Mouse (Mus musculus): ENCODE measurements around the gene Gm49027. TPM values are rescaled to one million over a fixed set of nuclear protein-coding genes. Genes with fewer than 3 reads are reported as not detected.

Gene Gm49027
- total and polyA plus RNA-seq, 3 experiments: 0.38 TPM; not detected in 2

- Histone ChIP-seq H3K4me2 (ENCODE audit: insufficient read depth, low read depth, poor library complexity, severe bottlenecking) (no peak overlapping the region), H3K27ac (ENCODE audit: insufficient read depth, low read depth) (no peak overlapping the region), H3K36me3 (replicated peaks in 1 of 2; ENCODE audit: control insufficient read depth in 1 of 2, insufficient read depth in 1 of 2, low read length in 1 of 2) (no peaks in the 10 kb centered on the region), H3K27me3 (replicated peaks) (no peaks in the 10 kb centered on the region), H3K9me3 (replicated peaks; ENCODE audit: low read length) (no peaks in the 10 kb centered on the region), H3K4me1 (ENCODE audit: control insufficient read depth in 1 of 2, insufficient read depth in 2 of 2) (peaks cover 8 to 15% of the 10 kb centered on the region in 2 experiments), H3K79me2 (replicated peaks; ENCODE audit: control insufficient read depth, extremely low read depth, insufficient read depth, poor library complexity, severe bottlenecking) (no peaks in the 10 kb centered on the region), H3K4me3 (replicated peaks in 1 of 3; ENCODE audit: low read depth in 2 of 3, low read length in 2 of 3, poor library complexity in 1 of 3) (no peak overlapping the region), H3K9ac (ENCODE audit: insufficient read depth, low read depth) (no peak overlapping the region)
- in situ Hi-C loops (cut with MboI; ENCODE audit: low pct_ligation_motif_present, low pct_unique_long_range_greater_than_20kb, low sequenced_read_pairs) (loop anchor here (10.0 kb wide), 1 partner anchor 105 kb away; no protein-coding TSS in a partner anchor), dilution Hi-C loops (cut with MboI; ENCODE audit: extremely low pct_ligation_motif_present, extremely low pct_unique_long_range_greater_than_20kb, low sequenced_read_pairs) (no loop called here)
- TF ChIP-seq ZMIZ1 (IDR thresholded peaks at IDR 0.05; ENCODE audit: low read depth, low read length): no peak
- no peak for TF ChIP-seq EP300 (IDR thresholded peaks at IDR 0.05; ENCODE audit: low read length)
- no peak for TF ChIP-seq MEF2A (IDR thresholded peaks at IDR 0.05; ENCODE audit: borderline replicate concordance, low read depth, low read length)
- DNase-seq (ENCODE audit: extremely low read depth): no peak
Measured at GRCm38 (mm10) chr5:123489935-123490334, 35.4 kb downstream of the Gm49027 start.

- Histone ChIP-seq H3K36me3 (replicated peaks in 1 of 2; ENCODE audit: control insufficient read depth in 1 of 2, insufficient read depth in 1 of 2, low read length in 1 of 2) (no peaks in the 10 kb centered on the region), H3K27ac (ENCODE audit: insufficient read depth, low read depth) (no peak within 1 kb of the TSS), H3K9ac (ENCODE audit: insufficient read depth, low read depth) (no peak within 1 kb of the TSS), H3K79me2 (replicated peaks; ENCODE audit: control insufficient read depth, extremely low read depth, insufficient read depth, poor library complexity, severe bottlenecking) (no peaks in the 10 kb centered on the region), H3K4me3 (replicated peaks in 1 of 3; ENCODE audit: low read depth in 2 of 3, low read length in 2 of 3, poor library complexity in 1 of 3) (no peak within 1 kb of the TSS), H3K27me3 (replicated peaks) (no peaks in the 10 kb centered on the region), H3K4me2 (ENCODE audit: insufficient read depth, low read depth, poor library complexity, severe bottlenecking) (no peak within 1 kb of the TSS), H3K4me1 (ENCODE audit: control insufficient read depth in 1 of 2, insufficient read depth in 2 of 2) (peaks cover 8 to 15% of the 10 kb centered on the region in 2 experiments), H3K9me3 (replicated peaks; ENCODE audit: low read length) (no peaks in the 10 kb centered on the region)
- TF ChIP-seq SMC3 (IDR thresholded peaks at IDR 0.05; ENCODE audit: low read depth, low read length) (no peak), CHD2 (IDR thresholded peaks at IDR 0.05; ENCODE audit: low read length) (no peak), IRF4 (IDR thresholded peaks at IDR 0.05; ENCODE audit: low read depth, low read length) (no peak), SIN3A (IDR thresholded peaks at IDR 0.05; ENCODE audit: low read length) (no peak), ZMIZ1 (IDR thresholded peaks at IDR 0.05; ENCODE audit: low read depth, low read length) (no peak), RAD21 (IDR thresholded peaks at IDR 0.05; ENCODE audit: low read depth, low read length) (no peak), TBP (conservative IDR thresholded peaks at IDR 0.05; ENCODE audit: low read depth, low read length) (no peak), ETS1 (conservative IDR thresholded peaks at IDR 0.05; ENCODE audit: low read depth, low read length) (no peak), MAFK (IDR thresholded peaks at IDR 0.05; ENCODE audit: insufficient replicate concordance, low read length) (no peak), JUN (IDR thresholded peaks at IDR 0.05; ENCODE audit: insufficient read depth, low read depth, low read length) (no peak), RCOR1 (conservative IDR thresholded peaks at IDR 0.05; ENCODE audit: low read depth, low read length) (no peak), ZNF384 (IDR thresholded peaks at IDR 0.05; ENCODE audit: low read depth, low read length) (no peak), POLR2A (IDR thresholded peaks at IDR 0.05; ENCODE audit: low read depth, low read length) (no peak), GABPA (IDR thresholded peaks at IDR 0.05; ENCODE audit: insufficient replicate concordance, low read depth, low read length) (no peak), NELFE (IDR thresholded peaks at IDR 0.05; ENCODE audit: low read depth, low read length) (no peak), JUND (conservative IDR thresholded peaks at IDR 0.05; ENCODE audit: low read depth, low read length) (no peak), MEF2A (IDR thresholded peaks at IDR 0.05; ENCODE audit: borderline replicate concordance, low read depth, low read length) (no peak)
- in situ Hi-C loops (cut with MboI; ENCODE audit: low pct_ligation_motif_present, low pct_unique_long_range_greater_than_20kb, low sequenced_read_pairs) (no loop called here), dilution Hi-C loops (cut with MboI; ENCODE audit: extremely low pct_ligation_motif_present, extremely low pct_unique_long_range_greater_than_20kb, low sequenced_read_pairs) (no loop called here)
- no peak for DNase-seq (ENCODE audit: extremely low read depth)
Measured at GRCm38 (mm10) chr5:123489112-123489785, 36.0 kb downstream of the Gm49027 start, which contains the start of the genes Lrrc43 and Il31. Gene Lrrc43 (plus strand): TSS chr5:123489305. Gene Il31 (minus strand): TSS chr5:123489489.
